Mouse (Mus musculus): ENCODE results near the gene Man1c1. TPM values are rescaled to one million over a fixed set of nuclear protein-coding genes. Genes with fewer than 3 reads are reported as not detected.

Man1c1 gene
- polyA plus RNA-seq, 1 experiment from 2014 or later, result 5.6 TPM

- Histone ChIP-seq H3K9ac (replicated peaks; ENCODE audit: low read depth, low read length) (peak within 1 kb of the TSS; percentile 97), H3K27ac (ENCODE audit: low read depth, low read length) (peak within 1 kb of the TSS; percentile 88), H3K4me1 (ENCODE audit: control insufficient read depth, insufficient read depth, low read length) (peaks cover 8% of the 10 kb centered on the region), H3K4me2 (ENCODE audit: low read depth, low read length) (peak within 1 kb of the TSS; percentile 67), H3K27me3 (ENCODE audit: control insufficient read depth, insufficient read depth, low read length) (no peaks in the 10 kb centered on the region), H3K4me3 (ENCODE audit: low read depth, low read length) (peak within 1 kb of the TSS; percentile 71), H3K9me3 (ENCODE audit: control insufficient read depth, low read length) (no peaks in the 10 kb centered on the region), H3K36me3 (ENCODE audit: control insufficient read depth, insufficient read depth, low read length) (no peaks in the 10 kb centered on the region)
- WGBS, result under 1% methylated on average over 59 of the region's 67 CpGs
- peak; percentile 80 for ATAC-seq (ENCODE audit: low read depth)
Measured at GRCm38 (mm10) chr4:134551494-134552316, 152.4 kb downstream of the Man1c1 start, which contains the start of gene Selenon. TSS of gene Selenon (minus strand) at chr4:134552166.

- WGBS, result over 99% methylated on average over 8 of the region's 8 CpGs
Measured at GRCm38 (mm10) chr4:134549899-134550298, 154.2 kb downstream of the Man1c1 start.

GRCm38 (mm10) chr4:134548169-134548938 lies 155.7 kb downstream of the Man1c1 start:
- Histone ChIP-seq H3K9me3 (ENCODE audit: control insufficient read depth, low read length) (no peaks in the 10 kb centered on the region), H3K4me3 (ENCODE audit: low read depth, low read length) (no peak overlapping the region), H3K4me1 (ENCODE audit: control insufficient read depth, insufficient read depth, low read length) (peaks cover 8% of the 10 kb centered on the region), H3K4me2 (ENCODE audit: low read depth, low read length) (no peak overlapping the region), H3K27ac (ENCODE audit: low read depth, low read length) (no peak overlapping the region), H3K36me3 (ENCODE audit: control insufficient read depth, insufficient read depth, low read length) (peaks cover 24% of the 10 kb centered on the region), H3K9ac (replicated peaks; ENCODE audit: low read depth, low read length) (no peak overlapping the region), H3K27me3 (ENCODE audit: control insufficient read depth, insufficient read depth, low read length) (no peaks in the 10 kb centered on the region)
- no peak for ATAC-seq (ENCODE audit: low read depth)
- 74% methylated on average over 18 of the region's 18 CpGs for WGBS

More at GRCm38 (mm10) chr4:134549899-134550298, 154.2 kb downstream of the Man1c1 start:
- Histone ChIP-seq H3K27me3 (ENCODE audit: control insufficient read depth, insufficient read depth, low read length) (no peaks in the 10 kb centered on the region), H3K4me2 (ENCODE audit: low read depth, low read length) (no peak overlapping the region), H3K4me3 (ENCODE audit: low read depth, low read length) (no peak overlapping the region), H3K36me3 (ENCODE audit: control insufficient read depth, insufficient read depth, low read length) (peaks cover 15% of the 10 kb centered on the region), H3K9me3 (ENCODE audit: control insufficient read depth, low read length) (no peaks in the 10 kb centered on the region), H3K27ac (ENCODE audit: low read depth, low read length) (no peak overlapping the region), H3K9ac (replicated peaks; ENCODE audit: low read depth, low read length) (no peak overlapping the region), H3K4me1 (ENCODE audit: control insufficient read depth, insufficient read depth, low read length) (peaks cover 8% of the 10 kb centered on the region)
- ATAC-seq (ENCODE audit: low read depth), result no peak

GRCm38 (mm10) chr4:134546814-134547705 lies 157.0 kb downstream of the Man1c1 start:
- peaks cover 8% of the 10 kb centered on the region for H3K4me1 ChIP-seq (ENCODE audit: control insufficient read depth, insufficient read depth, low read length)
- no peak overlapping the region for H3K27ac ChIP-seq (ENCODE audit: low read depth, low read length)
- WGBS, result 64% methylated on average over 9 of the region's 9 CpGs
- H3K4me2 ChIP-seq (ENCODE audit: low read depth, low read length), result no peak overlapping the region
- H3K4me3 ChIP-seq (ENCODE audit: low read depth, low read length), result no peak overlapping the region
- no peak for ATAC-seq (ENCODE audit: low read depth)
- no peaks in the 10 kb centered on the region for H3K27me3 ChIP-seq (ENCODE audit: control insufficient read depth, insufficient read depth, low read length)
- H3K36me3 ChIP-seq (ENCODE audit: control insufficient read depth, insufficient read depth, low read length), result peaks cover 28% of the 10 kb centered on the region
- H3K9ac ChIP-seq (replicated peaks; ENCODE audit: low read depth, low read length), result 0 out of 2 replicates have a peak overlapping the region, but pooled peaks have one; percentile 1
- no peaks in the 10 kb centered on the region for H3K9me3 ChIP-seq (ENCODE audit: control insufficient read depth, low read length)

- peak; percentile 73; the same call in 1 of the 2 replicates for ATAC-seq (ENCODE audit: low read depth)
- Histone ChIP-seq H3K4me1 (ENCODE audit: control insufficient read depth, insufficient read depth, low read length) (no peaks in the 10 kb centered on the region), H3K27me3 (ENCODE audit: control insufficient read depth, insufficient read depth, low read length) (no peaks in the 10 kb centered on the region), H3K9ac (replicated peaks; ENCODE audit: low read depth, low read length) (no peak overlapping the region), H3K9me3 (ENCODE audit: control insufficient read depth, low read length) (no peaks in the 10 kb centered on the region), H3K27ac (ENCODE audit: low read depth, low read length) (no peak overlapping the region), H3K4me3 (ENCODE audit: low read depth, low read length) (no peak overlapping the region), H3K4me2 (ENCODE audit: low read depth, low read length) (no peak overlapping the region), H3K36me3 (ENCODE audit: control insufficient read depth, insufficient read depth, low read length) (peaks cover 49% of the 10 kb centered on the region)
- WGBS, result 12% methylated on average over 5 of the region's 5 CpGs
Measured at GRCm38 (mm10) chr4:134543261-134543660, 160.8 kb downstream of the Man1c1 start.

GRCm38 (mm10) chr4:134542726-134543125 lies 161.4 kb downstream of the Man1c1 start:
- H3K4me3 ChIP-seq (ENCODE audit: low read depth, low read length), result no peak overlapping the region
- ATAC-seq (ENCODE audit: low read depth), result no peak
- no peaks in the 10 kb centered on the region for H3K9me3 ChIP-seq (ENCODE audit: control insufficient read depth, low read length)
- no peaks in the 10 kb centered on the region for H3K4me1 ChIP-seq (ENCODE audit: control insufficient read depth, insufficient read depth, low read length)
- H3K27ac ChIP-seq (ENCODE audit: low read depth, low read length), result no peak overlapping the region
- no peaks in the 10 kb centered on the region for H3K27me3 ChIP-seq (ENCODE audit: control insufficient read depth, insufficient read depth, low read length)
- 96% methylated on average over 9 of the region's 9 CpGs for WGBS
- no peak overlapping the region for H3K4me2 ChIP-seq (ENCODE audit: low read depth, low read length)
- no peak overlapping the region for H3K9ac ChIP-seq (replicated peaks; ENCODE audit: low read depth, low read length)
- peaks cover 49% of the 10 kb centered on the region for H3K36me3 ChIP-seq (ENCODE audit: control insufficient read depth, insufficient read depth, low read length)

- H3K4me3 ChIP-seq (ENCODE audit: low read depth, low read length), result no peak overlapping the region
- H3K4me2 ChIP-seq (ENCODE audit: low read depth, low read length), result no peak overlapping the region
- no peaks in the 10 kb centered on the region for H3K9me3 ChIP-seq (ENCODE audit: control insufficient read depth, low read length)
- H3K27me3 ChIP-seq (ENCODE audit: control insufficient read depth, insufficient read depth, low read length), result no peaks in the 10 kb centered on the region
- H3K9ac ChIP-seq (replicated peaks; ENCODE audit: low read depth, low read length), result no peak overlapping the region
- H3K36me3 ChIP-seq (ENCODE audit: control insufficient read depth, insufficient read depth, low read length), result peaks cover 27% of the 10 kb centered on the region
- no peak for ATAC-seq (ENCODE audit: low read depth)
- peaks cover 9% of the 10 kb centered on the region for H3K4me1 ChIP-seq (ENCODE audit: control insufficient read depth, insufficient read depth, low read length)
- no peak overlapping the region for H3K27ac ChIP-seq (ENCODE audit: low read depth, low read length)
- 83% methylated on average over 10 of the region's 10 CpGs for WGBS
Measured at GRCm38 (mm10) chr4:134538997-134539580, 165.0 kb downstream of the Man1c1 start.

GRCm38 (mm10) chr4:134535787-134536151 lies 168.3 kb downstream of the Man1c1 start:
- Histone ChIP-seq H3K4me1 (ENCODE audit: control insufficient read depth, insufficient read depth, low read length) (peaks cover 16% of the 10 kb centered on the region), H3K4me2 (ENCODE audit: low read depth, low read length) (peak overlapping the region; percentile 83), H3K4me3 (ENCODE audit: low read depth, low read length) (peak overlapping the region; percentile 98), H3K36me3 (ENCODE audit: control insufficient read depth, insufficient read depth, low read length) (peaks cover 20% of the 10 kb centered on the region), H3K27ac (ENCODE audit: low read depth, low read length) (no peak overlapping the region), H3K9me3 (ENCODE audit: control insufficient read depth, low read length) (no peaks in the 10 kb centered on the region), H3K27me3 (ENCODE audit: control insufficient read depth, insufficient read depth, low read length) (no peaks in the 10 kb centered on the region), H3K9ac (replicated peaks; ENCODE audit: low read depth, low read length) (0 out of 2 replicates have a peak overlapping the region, but pooled peaks have one; percentile 78)
- 8% methylated on average over 8 of the region's 8 CpGs for WGBS
- ATAC-seq (ENCODE audit: low read depth), result peak; percentile 20; the same call in 1 of the 2 replicates

All from neural tube, embryonic 14.5 days (tissue).